Mouse (Mus musculus) thymus, postnatal 14 days (tissue): ENCODE results near the gene Pnlip.

ENCODE experiments used
- DNase-seq: peaks from one replicate; pipeline ENCODE4 v3.0.0; 2021

Pnlip gene

GRCm38 (mm10) chr19:58652198-58652597 lies at the start of gene Pnlip:
Gene Pnlip, plus strand, starts transcription at chr19:58652498.
- no peak for DNase-seq

GRCm38 (mm10) chr19:58609716-58610115 lies 42.6 kb upstream of the Pnlip start:
- no peak for DNase-seq

DNA sequence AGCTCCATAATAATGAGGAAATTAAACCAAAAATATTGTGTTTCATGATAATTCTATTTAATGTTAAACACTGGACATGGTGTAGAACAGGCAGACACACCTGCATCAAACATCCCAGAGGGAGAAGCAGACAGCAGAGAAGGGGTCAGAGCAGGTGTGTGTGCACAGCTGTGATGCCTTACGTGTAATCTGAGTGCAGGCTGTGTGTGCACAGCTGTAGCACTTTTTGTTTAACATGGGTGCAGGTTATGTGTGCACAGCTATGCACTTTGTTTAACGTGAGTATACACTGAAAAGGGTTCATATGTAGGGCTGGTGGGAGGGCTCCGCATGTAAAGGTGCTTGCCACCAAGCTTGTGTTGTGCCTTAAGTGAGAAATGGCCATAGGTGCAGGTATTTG lies 39.6 kb upstream of the Pnlip start:
- DNase-seq, result no peak

- no peak for DNase-seq
These were observed 35.7 kb upstream of the Pnlip start for GRCm38 (mm10) chr19:58616606-58617005.

- no peak for DNase-seq
These were observed 31.6 kb upstream of the Pnlip start for GRCm38 (mm10) chr19:58620661-58621060.

DNA sequence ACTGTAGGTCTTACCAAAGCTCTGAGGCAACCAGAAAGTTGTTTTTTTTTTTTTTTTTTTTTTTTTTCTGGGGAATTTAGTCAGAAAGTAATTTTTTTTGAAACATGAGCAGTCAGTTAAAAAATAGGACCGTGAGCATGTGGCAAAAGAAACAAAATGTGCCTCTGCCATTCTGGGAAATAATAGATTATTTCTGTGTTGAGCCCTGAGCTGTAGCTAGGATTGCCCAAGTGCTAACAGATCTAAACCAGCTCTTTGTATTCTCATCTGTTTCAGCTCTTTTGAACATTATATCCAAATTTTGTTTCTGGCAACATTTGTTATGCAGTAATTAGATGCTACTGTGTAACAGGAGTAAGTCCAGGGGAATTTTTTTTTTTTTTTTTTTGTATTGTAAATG lies 30.7 kb upstream of the Pnlip start:
- no peak for DNase-seq

- DNase-seq, result no peak
These were observed 27.5 kb upstream of the Pnlip start for GRCm38 (mm10) chr19:58624799-58625198.

GRCm38 (mm10) chr19:58625254-58625947 lies 26.9 kb upstream of the Pnlip start:
- DNase-seq, result no peak

DNA sequence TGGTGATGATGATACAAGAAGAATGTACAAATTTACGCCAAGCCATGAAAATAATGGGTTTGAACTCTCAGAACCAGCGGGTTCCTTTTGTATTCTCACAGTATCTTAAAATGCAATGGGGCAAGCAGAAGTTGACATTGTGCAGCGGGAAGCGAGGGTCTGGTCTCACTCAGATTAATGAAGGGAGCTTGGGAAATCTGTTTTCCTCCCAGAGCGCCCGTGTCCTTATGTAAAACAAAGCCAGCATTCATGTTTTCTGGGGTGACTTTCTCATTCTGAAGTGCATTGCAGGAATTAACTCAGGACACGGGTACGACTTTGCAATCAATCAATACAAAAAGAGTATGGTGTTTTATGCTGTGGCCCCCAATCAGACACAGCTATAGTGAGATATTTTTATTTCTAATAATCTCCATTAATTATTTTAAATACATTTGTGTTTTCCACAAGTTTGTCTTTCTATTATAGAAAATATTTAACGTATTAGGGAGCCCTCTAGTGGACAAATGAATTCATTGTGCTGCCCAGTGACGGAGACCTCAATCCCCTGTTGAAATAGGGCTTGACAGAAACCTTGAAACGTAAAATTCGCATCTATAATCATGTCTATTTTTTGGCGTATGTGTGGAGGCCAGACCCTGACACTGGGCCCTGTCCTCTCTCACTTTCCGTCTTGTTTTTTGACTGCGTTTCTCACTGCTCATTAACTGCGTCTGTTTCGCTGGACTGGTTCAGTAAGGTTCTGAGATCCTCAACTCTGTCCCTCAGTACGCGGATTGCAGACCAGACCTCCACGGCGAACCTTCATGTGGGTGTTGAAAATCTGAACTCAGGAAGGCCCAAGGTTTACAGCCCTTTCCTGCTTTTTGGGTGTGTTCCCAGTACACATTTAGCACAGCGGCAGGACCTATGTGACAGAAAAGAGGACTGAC lies 24.6 kb upstream of the Pnlip start:
- DNase-seq, result no peak

DNA sequence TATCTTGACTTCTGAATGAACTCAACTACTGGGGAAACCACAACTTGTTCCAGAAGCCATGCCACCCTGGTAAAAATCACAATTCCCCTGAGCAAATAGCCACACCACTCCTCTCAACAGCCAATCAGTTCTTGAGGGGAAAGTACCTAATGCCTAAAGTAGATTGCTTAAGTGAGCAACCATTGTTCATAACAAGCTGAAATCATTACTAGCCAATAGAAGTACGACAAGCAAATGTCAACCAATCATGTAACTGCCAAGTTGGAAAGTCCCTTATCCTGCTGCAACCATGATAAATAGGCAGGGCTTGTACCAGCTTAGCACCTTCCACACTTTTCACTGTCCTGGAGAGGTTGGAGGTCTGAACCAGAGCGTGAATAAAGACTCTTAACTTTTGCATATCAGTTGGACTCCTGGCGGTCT lies 22.9 kb upstream of the Pnlip start:
- no peak for DNase-seq

- no peak for DNase-seq
These were observed 2.3 kb upstream of the Pnlip start for GRCm38 (mm10) chr19:58650036-58650435.

GRCm38 (mm10) chr19:58662098-58662497 lies 9.8 kb downstream of the Pnlip start:
- no peak for DNase-seq

DNA sequence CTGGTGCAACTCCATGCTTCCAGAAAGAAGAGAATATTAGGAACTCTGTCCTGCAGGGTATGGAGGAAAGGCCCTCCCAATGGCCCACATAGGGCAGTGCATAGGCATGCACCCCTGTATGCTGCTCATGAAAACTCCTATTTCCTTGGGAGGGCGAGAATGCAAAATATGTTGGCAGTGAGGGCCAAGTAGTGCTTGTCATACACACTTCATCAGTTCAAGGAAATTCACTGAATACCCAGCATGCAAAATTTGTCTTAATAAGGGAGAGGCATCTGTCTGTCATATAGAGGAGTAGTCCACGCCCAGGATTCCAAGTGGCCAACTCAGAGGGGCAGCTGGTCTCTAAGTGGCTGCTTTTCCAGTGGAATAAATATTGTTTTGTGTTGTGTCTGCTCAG lies 11.0 kb downstream of the Pnlip start:
- DNase-seq, result no peak

- no peak for DNase-seq
These were observed 12.6 kb downstream of the Pnlip start for GRCm38 (mm10) chr19:58664901-58665300.

DNA sequence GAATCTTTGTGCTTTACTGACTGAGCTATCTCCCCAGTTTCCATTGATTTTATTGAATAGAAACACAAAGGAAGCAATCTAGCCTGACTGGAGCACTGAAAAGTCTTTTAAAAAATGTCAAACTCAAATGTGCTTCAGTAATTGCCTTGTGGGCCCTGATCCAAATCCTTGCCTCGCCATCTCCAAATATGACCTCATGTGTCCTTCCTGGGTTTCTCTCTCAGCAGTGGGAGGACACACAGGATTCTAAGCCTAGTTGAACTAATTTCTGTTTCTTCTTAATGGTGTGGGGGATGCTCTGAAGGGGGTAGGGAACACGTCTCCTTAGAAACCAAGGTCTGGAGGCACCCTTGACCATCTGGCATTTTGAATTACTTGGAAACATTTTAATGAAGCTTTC lies 22.3 kb downstream of the Pnlip start:
- DNase-seq, result no peak

- DNase-seq, result no peak
These were observed 24.8 kb downstream of the Pnlip start for GRCm38 (mm10) chr19:58677117-58677516.

DNA sequence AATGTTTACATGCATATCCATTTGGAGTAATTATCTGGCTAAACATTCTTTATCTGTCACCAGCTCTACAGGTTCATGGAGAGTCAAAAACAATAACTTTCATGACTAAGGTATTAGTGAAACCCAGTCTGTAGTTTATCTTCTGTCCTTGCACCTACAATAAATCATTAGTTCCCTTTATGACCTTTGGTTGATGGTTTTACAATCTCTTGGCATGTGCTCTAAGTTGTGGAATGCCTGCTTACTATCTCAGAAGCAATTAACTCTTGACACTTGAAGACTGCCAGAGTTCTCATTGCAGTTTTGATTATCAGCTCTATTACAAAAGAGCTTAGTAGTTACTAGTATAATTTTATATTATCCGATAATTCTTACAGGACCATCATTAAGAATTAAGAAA lies 36.6 kb downstream of the Pnlip start:
- no peak for DNase-seq

DNA sequence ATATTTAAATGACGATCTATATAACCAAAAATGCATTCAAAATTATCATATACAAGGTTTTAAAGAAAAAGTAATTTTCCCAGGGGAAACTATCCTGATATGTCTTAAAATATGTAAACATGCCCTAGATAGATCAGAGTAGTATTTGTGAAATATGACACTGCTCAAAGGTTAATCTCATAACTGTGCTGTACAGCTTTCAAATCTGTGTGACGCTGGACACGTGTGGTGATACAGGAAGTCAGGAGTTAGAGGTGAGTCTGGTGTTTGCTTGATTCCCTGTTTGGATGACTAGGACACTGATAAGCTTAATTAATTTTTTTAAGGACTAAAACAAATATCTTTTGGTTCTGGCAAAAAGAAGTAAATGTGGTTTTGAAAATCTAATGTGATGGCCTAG lies 43.0 kb downstream of the Pnlip start:
- DNase-seq, result no peak

GRCm38 (mm10) chr19:58696235-58696634 lies 43.9 kb downstream of the Pnlip start:
- DNase-seq, result no peak

GRCm38 (mm10) chr19:58704556-58704955 lies 52.3 kb downstream of the Pnlip start:
- no peak for DNase-seq

DNA sequence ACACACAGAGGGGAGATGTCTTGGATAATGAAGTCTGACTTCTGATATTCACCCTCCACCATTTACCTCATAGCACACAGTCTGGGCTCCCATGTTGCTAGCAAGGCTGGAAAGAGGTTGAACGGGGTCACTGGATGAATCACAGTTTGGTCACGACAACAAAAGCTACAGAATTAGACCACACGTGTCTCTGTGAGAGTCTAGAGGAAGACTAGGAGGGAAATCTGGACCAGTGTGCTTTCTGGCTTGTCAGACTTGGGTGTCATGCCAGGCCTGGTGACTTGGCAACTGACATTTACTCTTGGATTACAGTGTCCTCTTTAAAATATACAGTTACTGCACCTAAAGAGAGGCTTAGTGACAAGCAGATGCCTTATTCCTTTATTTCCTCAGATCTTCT lies 56.3 kb downstream of the Pnlip start:
- no peak for DNase-seq

GRCm38 (mm10) chr19:58717925-58718324 lies 65.6 kb downstream of the Pnlip start:
- DNase-seq, result no peak

DNA sequence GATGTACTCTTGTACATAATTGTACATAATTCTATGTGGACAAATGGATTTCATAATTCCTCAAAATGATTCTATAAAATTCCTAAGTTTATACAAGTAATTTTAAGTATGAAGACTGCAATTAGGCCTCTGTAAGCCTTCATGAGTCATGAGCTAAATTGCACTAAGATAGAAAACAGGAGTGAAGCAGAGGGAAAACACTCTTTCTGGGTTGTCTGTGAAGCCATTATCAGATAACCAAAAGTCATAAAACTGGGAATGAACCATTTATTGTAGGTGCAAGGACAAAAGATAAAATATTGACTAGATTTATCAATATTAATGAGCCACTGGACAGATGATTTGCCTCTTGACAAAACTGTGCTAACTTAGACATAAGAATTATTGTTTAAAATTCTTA lies 68.1 kb downstream of the Pnlip start:
- DNase-seq, result no peak

- no peak for DNase-seq
These were observed 74.3 kb downstream of the Pnlip start for GRCm38 (mm10) chr19:58726551-58726950.
